Mouse (Mus musculus) mesoderm, embryonic 11.5 days (tissue): ENCODE data around the gene Olfr1408.

ENCODE experiments used
- DNase-seq: peaks from one replicate; pipeline ENCODE4 v3.0.0-alpha.2; 2012; ENCODE audit warnings: low read depth, low spot score

Gene Olfr1408

DNA sequence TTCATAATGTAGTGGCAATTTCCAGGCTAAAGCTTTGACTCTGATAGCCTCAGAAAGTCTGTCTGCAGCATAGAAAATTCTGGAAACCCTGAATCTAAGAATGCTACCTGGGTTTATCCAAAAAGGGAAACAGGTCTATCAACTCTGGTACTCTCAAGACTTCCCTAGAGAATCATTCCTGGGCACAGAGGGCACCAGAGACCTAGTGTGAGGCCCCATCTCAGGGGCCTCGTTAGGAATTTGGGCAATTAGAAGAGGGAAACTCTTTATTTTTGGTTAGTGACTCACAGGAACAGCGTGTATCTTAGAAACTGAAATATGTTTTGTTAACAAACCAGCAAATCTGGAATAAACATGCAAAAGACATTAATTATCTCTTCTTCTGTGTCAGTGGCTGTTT is at the start of gene Olfr1408:
Olfr1408 (minus strand) TSS at position 101 of the 400 bp plus-strand sequence.
- no peak for DNase-seq

DNA sequence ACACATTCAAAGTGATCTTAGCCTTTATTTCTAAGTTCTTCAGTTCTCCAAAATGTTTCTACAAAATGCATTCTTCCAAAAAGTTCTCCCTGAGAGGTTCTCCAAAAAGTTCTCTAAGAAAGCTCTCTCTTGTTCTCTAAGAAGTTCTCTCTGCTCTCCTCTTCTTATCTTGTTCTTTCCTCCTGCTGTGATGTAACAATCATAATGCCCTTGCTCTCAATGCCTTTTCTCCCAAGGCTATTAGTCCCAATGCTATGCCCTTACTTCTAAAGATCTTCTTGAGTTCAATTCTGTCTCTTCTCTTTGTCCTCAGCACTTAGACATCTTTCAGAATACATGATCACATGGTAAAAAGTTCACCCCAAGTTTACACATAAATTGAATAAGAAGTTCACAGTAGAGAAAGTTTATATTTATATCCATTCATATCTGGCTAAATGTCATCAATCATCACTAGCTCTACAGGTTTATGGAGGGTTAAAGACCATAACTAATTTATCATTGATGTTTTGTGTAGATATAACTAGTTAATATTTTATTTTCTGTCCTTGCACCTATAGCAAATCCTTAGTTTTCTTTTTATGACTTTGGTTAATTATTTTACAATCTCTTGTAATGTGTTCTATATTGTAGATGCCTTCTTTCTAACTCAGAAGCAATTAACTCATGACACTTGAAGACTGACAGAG is 37.1 kb upstream of the Olfr1408 start:
- DNase-seq = no peak
